Mouse (Mus musculus): ENCODE results near the gene Hmox1.

Hmox1 gene

GRCm38 (mm10) chr8:75093399-75094156 is at the start of gene Hmox1:
Gene Hmox1 (plus strand): TSS chr8:75093621.
- peak; percentile 88 for DNase-seq (ENCODE audit: low spot score)

- DNase-seq (ENCODE audit: low spot score) = no peak
Measured at GRCm38 (mm10) chr8:75046303-75046702, 47.1 kb upstream of the Hmox1 start.

- no peak for DNase-seq (ENCODE audit: low spot score)
Measured at GRCm38 (mm10) chr8:75047784-75048183, 45.6 kb upstream of the Hmox1 start.

- no peak for DNase-seq (ENCODE audit: low spot score)
Measured at GRCm38 (mm10) chr8:75053342-75053741, 40.1 kb upstream of the Hmox1 start.

- DNase-seq (ENCODE audit: low spot score) = no peak
Measured at GRCm38 (mm10) chr8:75055673-75056072, 37.7 kb upstream of the Hmox1 start.

GRCm38 (mm10) chr8:75060022-75060421 is 33.4 kb upstream of the Hmox1 start:
- DNase-seq (ENCODE audit: low spot score) = no peak

GRCm38 (mm10) chr8:75060815-75061214 is 32.6 kb upstream of the Hmox1 start:
- no peak for DNase-seq (ENCODE audit: low spot score)

- no peak for DNase-seq (ENCODE audit: low spot score)
Measured at GRCm38 (mm10) chr8:75063290-75063689, 30.1 kb upstream of the Hmox1 start.

- DNase-seq (ENCODE audit: low spot score) = no peak
Measured at GRCm38 (mm10) chr8:75064790-75065189, 28.6 kb upstream of the Hmox1 start.

- DNase-seq (ENCODE audit: low spot score) = no peak
Measured at GRCm38 (mm10) chr8:75067287-75067686, 26.1 kb upstream of the Hmox1 start.

GRCm38 (mm10) chr8:75070297-75070696 is 23.1 kb upstream of the Hmox1 start:
- DNase-seq (ENCODE audit: low spot score) = no peak

- peak; percentile 30 for DNase-seq (ENCODE audit: low spot score)
Measured at GRCm38 (mm10) chr8:75071627-75072346, 21.6 kb upstream of the Hmox1 start.

GRCm38 (mm10) chr8:75074876-75075275 is 18.5 kb upstream of the Hmox1 start:
- no peak for DNase-seq (ENCODE audit: low spot score)

GRCm38 (mm10) chr8:75078215-75078614 is 15.2 kb upstream of the Hmox1 start:
- no peak for DNase-seq (ENCODE audit: low spot score)

- DNase-seq (ENCODE audit: low spot score) = no peak
Measured at GRCm38 (mm10) chr8:75078851-75079250, 14.6 kb upstream of the Hmox1 start.

- no peak for DNase-seq (ENCODE audit: low spot score)
Measured at GRCm38 (mm10) chr8:75081364-75082040, 11.9 kb upstream of the Hmox1 start.

- DNase-seq (ENCODE audit: low spot score) = no peak
Measured at GRCm38 (mm10) chr8:75082181-75082805, 11.1 kb upstream of the Hmox1 start.

- peak; percentile 88 for DNase-seq (ENCODE audit: low spot score)
Measured at GRCm38 (mm10) chr8:75083846-75084245, 9.6 kb upstream of the Hmox1 start.

- DNase-seq (ENCODE audit: low spot score) = no peak
Measured at GRCm38 (mm10) chr8:75084382-75085064, 8.9 kb upstream of the Hmox1 start.

GRCm38 (mm10) chr8:75086002-75086401 is 7.4 kb upstream of the Hmox1 start:
- DNase-seq (ENCODE audit: low spot score) = no peak

- DNase-seq (ENCODE audit: low spot score) = no peak
Measured at GRCm38 (mm10) chr8:75087127-75087526, 6.3 kb upstream of the Hmox1 start.

Measured in testis, postnatal 14 days (tissue).